Mouse (Mus musculus) erythroblast, embryonic 14.5 days (primary cell): ENCODE measurements around the gene Ankrd13c. TPM values are rescaled to one million over a fixed set of nuclear protein-coding genes. Genes with fewer than 3 reads are reported as not detected.
A peak's percentile ranks its signal among the peaks of the same experiment; 100 is the strongest.
"Not testable (repeated sequence)": the region's sequence is repeated elsewhere in the genome, so short reads cannot be mapped to it uniquely, and the experiment has no call there.

Source experiments
- H3K27me3 ChIP-seq: 2 replicates; pipeline ENCODE4 v1.6.1; 2012; ENCODE audit warnings: inconsistent platforms; ENCODE audit not compliant: control insufficient read depth
- H3K36me3 ChIP-seq: 2 replicates; pipeline ENCODE4 v1.6.1; 2012; ENCODE audit warnings: mild to moderate bottlenecking, inconsistent platforms; ENCODE audit not compliant: control insufficient read depth
- H3K4me1 ChIP-seq: 2 replicates; pipeline ENCODE4 v1.6.1; 2012; ENCODE audit warnings: inconsistent platforms; ENCODE audit not compliant: control insufficient read depth
- H3K4me3 ChIP-seq: replicated peaks from 2 replicates; pipeline ENCODE3; 2012; ENCODE audit warnings: moderate library complexity, mild to moderate bottlenecking, inconsistent platforms
- H3K9me3 ChIP-seq: 2 replicates; pipeline ENCODE4 v1.6.1; 2012; ENCODE audit warnings: low read length, inconsistent platforms, mixed read lengths; ENCODE audit not compliant: control insufficient read depth
- GATA1 ChIP-seq: IDR thresholded peaks from 2 replicates; pipeline ENCODE4 v1.6.1; 2012; ENCODE audit warnings: low read length, inconsistent platforms, mixed read lengths
- TAL1 ChIP-seq: IDR thresholded peaks from 3 replicates; pipeline ENCODE4 v1.6.1; 2012; ENCODE audit warnings: low read length, inconsistent platforms, mixed read lengths
- polyA plus RNA-seq: library from polyadenylated mRNA; stranded (reverse); fragments of >175 nt; gene quantifications from 2 replicates; pipeline ENCODE4 v1.2.3, GENCODE M21; 2012

Gene Ankrd13c
- polyA plus RNA-seq, 1 experiment, result 3.2 TPM

DNA sequence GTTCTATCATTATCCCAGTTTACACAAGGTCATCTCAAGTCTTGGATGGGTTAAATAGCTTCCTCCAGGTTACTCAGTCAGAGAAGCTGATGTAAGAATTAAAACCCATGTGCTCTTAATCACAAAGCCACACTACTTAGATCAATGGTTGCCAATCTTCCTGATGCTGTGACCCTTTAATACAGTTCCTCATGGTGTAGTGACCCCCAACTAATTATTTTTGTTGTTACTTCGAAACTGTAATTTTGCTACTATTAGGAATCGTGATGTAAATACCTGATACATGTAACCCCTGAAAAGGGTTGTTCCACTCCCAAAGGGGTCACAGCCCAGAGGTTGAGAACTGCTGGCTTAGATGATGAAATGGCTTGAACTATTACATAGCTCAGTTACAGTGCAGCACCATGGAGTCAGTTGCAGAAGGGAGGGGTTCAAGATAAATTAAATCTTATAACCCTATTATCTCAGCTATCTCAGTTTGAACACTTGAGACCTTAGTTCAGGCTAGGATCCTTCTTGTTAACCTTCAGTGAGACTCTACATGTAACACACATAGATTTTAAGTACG lies 23.7 kb upstream of the Ankrd13c start:
- Histone ChIP-seq H3K9me3 (no peaks in the 10 kb centered on the region), H3K27me3 (peaks cover 7% of the 10 kb centered on the region), H3K36me3 (no peaks in the 10 kb centered on the region; the same call in 1 of the 2 replicates), H3K4me1 (peaks cover 12% of the 10 kb centered on the region), H3K4me3 (no peak overlapping the region)
- no peak for TF ChIP-seq TAL1
- TF ChIP-seq GATA1, result no peak

- TF ChIP-seq TAL1, result no peak
- TF ChIP-seq GATA1, result no peak
- Histone ChIP-seq H3K4me3 (peak within 1 kb of the TSS; percentile 65), H3K36me3 (no peaks in the 10 kb centered on the region), H3K9me3 (no peaks in the 10 kb centered on the region), H3K27me3 (peaks cover 11% of the 10 kb centered on the region), H3K4me1 (peaks cover 12% of the 10 kb centered on the region)
These were observed 22.2 kb upstream of the Ankrd13c start, which contains the start of gene Cth for GRCm38 (mm10) chr3:157924692-157925328. Gene Cth, minus strand, starts transcription at chr3:157925077.

- no peak for TF ChIP-seq TAL1
- no peak for TF ChIP-seq GATA1
- H3K4me3 ChIP-seq, result no peak overlapping the region
- peaks cover 11% of the 10 kb centered on the region for H3K27me3 ChIP-seq
- no peaks in the 10 kb centered on the region for H3K36me3 ChIP-seq
- no peaks in the 10 kb centered on the region for H3K9me3 ChIP-seq
- peaks cover 12% of the 10 kb centered on the region for H3K4me1 ChIP-seq
These were observed 21.1 kb upstream of the Ankrd13c start for GRCm38 (mm10) chr3:157925706-157926510.

DNA sequence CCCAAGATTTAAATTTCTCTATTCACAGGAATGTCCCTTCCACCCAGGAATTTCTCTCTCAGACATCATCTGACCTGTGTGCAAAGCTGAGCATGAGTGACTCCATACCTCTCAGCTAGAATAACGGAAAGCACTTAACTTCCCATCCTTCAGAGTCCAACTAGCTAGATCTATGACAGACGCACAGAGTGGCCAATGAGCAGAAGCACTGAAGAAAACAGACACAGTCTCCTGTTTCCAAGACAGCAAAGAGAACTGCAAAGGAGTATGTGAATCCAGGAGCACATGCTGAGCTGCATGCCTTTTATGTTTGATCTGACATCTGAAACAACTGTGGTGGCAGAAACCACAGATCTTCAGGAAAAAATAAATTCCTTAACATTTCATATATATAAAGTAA lies 20.3 kb upstream of the Ankrd13c start:
- peaks cover 12% of the 10 kb centered on the region for H3K4me1 ChIP-seq
- no peak for TF ChIP-seq GATA1
- TF ChIP-seq TAL1, result no peak

DNA sequence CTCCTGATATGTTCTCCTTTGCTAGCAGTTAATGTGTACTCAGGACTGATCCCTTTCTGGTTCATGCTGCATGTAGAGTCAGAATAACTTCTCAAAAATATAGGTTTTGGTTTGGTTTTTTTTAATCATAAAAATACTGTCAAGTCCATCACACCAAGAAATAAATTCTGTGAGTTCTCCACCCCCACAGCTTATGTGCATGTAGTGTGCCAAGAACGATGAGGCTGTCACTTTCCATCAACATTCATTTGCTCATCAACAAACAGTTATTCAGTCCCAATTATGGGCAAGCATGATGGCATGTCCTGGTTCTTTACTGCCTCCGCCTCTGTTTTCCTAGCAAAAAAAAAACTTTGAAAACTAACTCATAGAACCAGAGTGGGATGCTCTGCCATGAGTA lies 18.3 kb upstream of the Ankrd13c start:
- TF ChIP-seq TAL1 (no peak), GATA1 (no peak)
- Histone ChIP-seq H3K27me3 (peaks cover 11% of the 10 kb centered on the region), H3K4me1 (peaks cover 12% of the 10 kb centered on the region), H3K9me3 (no peaks in the 10 kb centered on the region), H3K4me3 (no peak overlapping the region), H3K36me3 (no peaks in the 10 kb centered on the region)

More for the DNA sequence above, 20.3 kb upstream of the Ankrd13c start:
- H3K4me3 ChIP-seq, result no peak overlapping the region
- H3K36me3 ChIP-seq, result no peaks in the 10 kb centered on the region
- H3K27me3 ChIP-seq, result peaks cover 11% of the 10 kb centered on the region
- H3K9me3 ChIP-seq, result no peaks in the 10 kb centered on the region

DNA sequence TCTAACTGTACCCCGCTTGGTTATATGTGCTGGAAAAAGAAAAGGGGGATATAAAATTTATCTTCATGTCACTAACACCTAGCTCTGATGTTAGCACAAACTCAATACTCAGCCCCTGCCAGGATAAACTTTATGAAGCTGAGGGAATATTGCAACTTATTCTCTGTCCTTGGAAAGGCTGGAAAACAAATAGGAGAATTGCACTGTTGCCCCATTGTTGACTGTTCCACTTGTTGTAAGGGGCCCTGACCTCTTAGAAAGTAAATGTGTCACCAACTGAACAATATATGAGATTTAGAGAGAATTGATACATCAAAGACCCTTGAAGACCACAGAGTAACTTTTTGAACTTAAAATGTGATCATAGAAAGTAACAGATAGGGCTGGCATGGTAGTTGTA lies 17.6 kb upstream of the Ankrd13c start:
- Histone ChIP-seq H3K27me3 (peaks cover 11% of the 10 kb centered on the region), H3K4me3 (no peak overlapping the region), H3K9me3 (no peaks in the 10 kb centered on the region), H3K4me1 (peaks cover 9% of the 10 kb centered on the region), H3K36me3 (no peaks in the 10 kb centered on the region)
- no peak for TF ChIP-seq GATA1
- TF ChIP-seq TAL1, result no peak

DNA sequence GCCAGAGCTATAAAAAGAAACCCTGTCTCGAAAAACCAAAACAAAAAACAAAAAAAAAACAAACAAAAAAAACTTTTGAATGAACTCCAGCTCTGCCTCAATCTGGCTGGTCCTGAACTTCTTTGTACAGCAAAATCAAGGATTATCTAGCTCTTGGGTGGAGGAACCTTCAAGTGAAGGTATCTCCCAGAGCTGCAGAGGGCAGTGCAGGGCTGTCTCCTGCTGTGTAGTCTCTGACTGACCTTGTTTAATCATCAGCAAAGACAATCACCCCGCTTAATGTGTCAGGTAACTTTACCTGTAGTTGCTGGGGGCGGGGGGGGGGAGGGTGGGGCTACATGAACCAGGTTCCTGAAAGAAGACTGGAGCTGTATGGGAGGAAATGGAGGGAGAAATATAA lies 15.4 kb upstream of the Ankrd13c start:
- H3K4me3 ChIP-seq, result no peak overlapping the region
- TF ChIP-seq TAL1 (no peak), GATA1 (no peak)
- no peaks in the 10 kb centered on the region for H3K4me1 ChIP-seq
- H3K27me3 ChIP-seq, result peaks cover 7% of the 10 kb centered on the region
- no peaks in the 10 kb centered on the region for H3K9me3 ChIP-seq
- H3K36me3 ChIP-seq, result no peaks in the 10 kb centered on the region

DNA sequence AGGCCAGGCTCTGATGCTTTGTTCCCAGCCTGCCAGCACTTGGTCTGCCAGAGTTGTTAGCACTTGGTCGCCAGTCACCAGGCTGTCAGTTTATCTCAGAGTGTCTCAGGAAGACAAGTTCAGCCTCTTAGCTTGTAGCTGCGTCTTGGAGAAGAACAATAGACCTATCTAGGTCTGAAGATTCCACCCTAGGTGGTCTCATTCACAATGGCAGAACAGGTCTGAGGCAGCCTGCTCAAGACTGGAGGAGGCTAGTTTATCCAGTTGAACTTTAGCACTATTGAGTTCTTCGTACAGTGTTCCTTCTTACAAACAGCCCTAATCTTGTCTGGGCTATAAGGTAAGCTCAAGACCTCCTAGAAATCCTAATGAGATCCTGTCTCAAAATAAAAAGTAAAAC lies 15.0 kb upstream of the Ankrd13c start:
- H3K4me1 ChIP-seq, result no peaks in the 10 kb centered on the region
- H3K36me3 ChIP-seq, result no peaks in the 10 kb centered on the region
- H3K9me3 ChIP-seq, result no peaks in the 10 kb centered on the region
- H3K27me3 ChIP-seq, result peaks cover 6% of the 10 kb centered on the region
- H3K4me3 ChIP-seq, result no peak overlapping the region
- TF ChIP-seq TAL1, result no peak
- TF ChIP-seq GATA1, result no peak

DNA sequence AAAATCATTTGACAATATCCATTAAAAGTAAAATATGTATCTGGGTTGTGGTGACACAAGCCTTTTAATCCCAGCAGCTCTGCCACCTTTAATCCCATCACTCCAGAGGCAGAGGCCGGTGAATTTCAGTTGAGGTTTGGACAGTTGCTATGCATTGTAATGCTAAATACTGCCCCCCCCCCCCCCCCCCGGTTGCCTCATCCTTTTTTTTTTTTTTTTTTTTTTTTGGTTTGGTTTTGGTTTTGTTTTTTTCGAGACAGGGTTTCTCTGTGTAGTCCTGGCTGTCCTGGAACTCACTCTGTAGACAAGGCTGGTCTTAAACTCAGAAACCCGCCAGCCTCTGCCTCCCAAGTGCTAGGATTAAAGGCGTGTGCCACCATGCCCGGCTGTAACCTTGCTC lies 13.8 kb upstream of the Ankrd13c start:
- not testable (repeated sequence) for H3K36me3 ChIP-seq, H3K9me3 ChIP-seq, H3K4me3 ChIP-seq, H3K4me1 ChIP-seq, H3K27me3 ChIP-seq
